Mouse (Mus musculus): ENCODE measurements around the gene Ywhah.

Gene Ywhah

DNA sequence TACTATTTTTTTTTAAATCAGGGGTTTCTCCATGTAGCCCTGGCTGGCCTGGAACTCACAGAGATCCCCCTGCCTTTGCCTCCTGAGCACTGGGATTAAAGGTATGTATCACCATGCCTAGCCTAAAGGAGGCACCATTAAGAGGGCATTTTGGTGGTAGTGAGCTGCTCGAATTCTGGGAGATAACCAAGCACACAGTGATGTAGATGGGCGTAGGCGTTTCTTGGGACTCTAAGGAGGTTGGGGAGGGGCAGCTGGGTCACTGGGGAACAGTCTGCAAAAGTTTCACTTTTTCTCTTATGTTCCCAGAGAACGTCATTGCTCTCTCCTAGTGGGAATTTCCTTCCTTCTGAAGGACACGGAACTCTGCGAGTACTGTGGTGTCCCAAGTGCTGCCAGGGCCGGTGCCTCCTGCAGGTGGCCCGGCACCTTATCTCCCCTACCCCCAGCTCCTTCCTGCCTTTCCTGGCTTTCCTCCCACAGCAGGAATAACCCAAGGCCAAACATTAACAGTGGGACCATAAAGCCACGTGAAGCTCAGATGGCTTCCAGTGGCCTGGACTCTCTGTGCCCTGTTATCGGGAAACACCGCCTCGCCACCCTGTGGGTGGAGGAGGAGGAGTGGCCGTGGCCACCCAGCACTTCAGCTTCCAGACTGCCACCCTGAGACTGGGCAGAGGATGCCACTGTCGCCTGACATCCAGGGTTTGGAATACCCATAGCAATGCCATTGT is 34.4 kb downstream of the Ywhah start:
- no peak for DNase-seq (ENCODE audit: low spot score)

DNA sequence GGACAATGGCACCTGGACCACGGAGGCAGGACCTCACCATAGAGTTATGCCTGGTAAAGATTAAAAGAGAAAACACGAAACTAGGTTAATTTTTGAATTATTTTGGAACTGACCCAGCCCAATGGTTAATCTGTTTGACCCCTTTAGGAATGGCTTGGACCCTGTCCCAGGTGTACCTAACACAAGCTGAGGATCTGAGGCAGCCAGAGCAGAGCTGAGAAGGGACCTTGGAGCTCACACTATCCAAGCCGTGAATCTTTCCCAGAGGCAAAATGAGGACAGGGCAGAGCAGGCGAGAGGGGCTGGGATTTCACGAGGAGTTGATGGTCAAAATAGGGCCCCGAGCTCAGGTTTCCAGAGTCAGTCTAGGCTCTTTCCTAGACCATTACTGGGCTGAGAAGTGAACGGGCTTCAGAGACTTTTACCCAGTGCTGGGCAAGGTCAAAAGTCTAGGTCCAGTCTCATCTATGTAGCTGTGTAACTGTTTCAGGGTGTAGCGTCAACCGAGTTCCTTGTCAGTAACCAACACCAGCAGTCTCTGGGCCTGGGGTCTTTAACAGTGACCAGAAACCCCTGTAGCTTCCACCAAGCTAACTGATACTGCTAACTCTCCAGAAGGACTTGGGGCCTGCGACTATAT is 37.6 kb downstream of the Ywhah start:
- no peak for DNase-seq (ENCODE audit: low spot score)

DNA sequence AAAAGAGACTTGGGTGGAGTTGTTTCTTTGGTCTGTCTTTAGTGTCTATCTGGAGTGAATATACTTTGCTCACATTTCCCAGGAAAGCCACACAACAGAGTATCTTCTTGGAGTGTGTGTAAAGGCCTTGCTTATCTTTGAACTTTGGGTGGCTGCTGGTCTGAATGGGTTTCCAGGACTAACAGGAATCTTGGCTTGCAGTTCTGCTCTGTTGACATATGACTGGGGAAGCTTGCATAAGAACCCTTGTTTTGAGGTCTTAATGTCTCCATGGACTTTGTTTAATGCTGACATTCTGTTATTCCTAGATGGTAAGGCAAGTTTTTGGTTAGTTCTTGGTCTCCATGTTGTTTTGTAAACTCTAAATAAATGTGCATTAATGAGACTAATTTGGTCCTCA is 51.5 kb downstream of the Ywhah start:
- peak; percentile 44 for DNase-seq (ENCODE audit: low spot score)

DNA sequence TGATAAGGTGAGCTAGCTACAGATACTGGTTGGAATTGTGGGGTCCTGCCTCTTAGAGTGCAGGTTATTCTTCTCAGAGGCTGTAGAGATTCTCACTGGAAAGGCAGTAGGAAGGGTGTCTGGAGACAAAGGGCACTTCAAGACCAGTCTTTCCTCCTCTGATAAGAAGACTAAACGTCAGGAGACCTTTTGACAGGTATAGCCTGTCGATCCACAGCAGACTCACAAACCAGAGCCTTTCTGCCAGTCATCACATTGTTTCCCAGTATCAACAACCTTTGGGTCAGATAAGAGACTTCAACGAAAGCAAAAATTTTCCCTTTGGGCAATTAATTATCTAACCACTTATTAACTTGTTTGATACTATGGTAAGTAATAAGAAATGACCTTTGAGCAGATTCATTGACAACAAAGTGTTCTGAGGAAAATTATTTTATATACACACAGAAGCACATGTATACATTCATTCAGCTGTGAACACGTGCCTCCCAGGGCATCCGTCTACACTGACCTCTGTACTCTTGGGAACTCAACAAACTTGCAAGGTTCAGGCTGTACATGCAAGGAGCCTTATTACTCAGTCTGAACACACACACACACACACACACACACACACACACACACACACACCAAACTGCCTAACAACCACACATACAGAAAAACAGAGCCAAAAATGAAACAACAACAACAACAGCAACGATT is 58.0 kb downstream of the Ywhah start:
- no peak for DNase-seq (ENCODE audit: low spot score)
